Mouse (Mus musculus) lung, embryonic 14.5 days (tissue): Measurements from ENCODE around the gene Sirt4. TPM values are rescaled to one million over a fixed set of nuclear protein-coding genes. Genes with fewer than 3 reads are reported as not detected.

ENCODE experiments used
- ATAC-seq: fragments of 200-750 bp; cut with Nextera tagmentation; 2 replicates; pipeline ENCODE4 v1.8.0; 2017; ENCODE audit warnings: mild to moderate bottlenecking, moderate TSS enrichment, moderate library complexity; ENCODE audit not compliant: insufficient read depth
- DNase-seq: peaks from one replicate; pipeline ENCODE4 v3.0.0-alpha.2; 2015
- H3K27ac ChIP-seq: fragments of 300-500 bp; sonication (generic); 2 replicates; pipeline ENCODE4 v1.5.1; 2014; ENCODE audit warnings: low read depth, mild to moderate bottlenecking, moderate library complexity
- H3K27me3 ChIP-seq: fragments of 300-500 bp; sonication (generic); 2 replicates; pipeline ENCODE4 v1.6.1; 2014; ENCODE audit warnings: low read length, control low read depth; ENCODE audit not compliant: insufficient read depth
- H3K36me3 ChIP-seq: fragments of 300-500 bp; sonication (generic); 2 replicates; pipeline ENCODE4 v1.6.1; 2014; ENCODE audit warnings: control low read depth; ENCODE audit not compliant: insufficient read depth
- H3K4me1 ChIP-seq: fragments of 300-500 bp; sonication (generic); 2 replicates; pipeline ENCODE4 v1.6.1; 2014; ENCODE audit warnings: antibody characterized with exemption, control low read depth; ENCODE audit not compliant: insufficient read depth
- H3K4me2 ChIP-seq: fragments of 300-500 bp; sonication (generic); 2 replicates; pipeline ENCODE4 v1.6.1; 2014; ENCODE audit warnings: mild to moderate bottlenecking
- H3K4me3 ChIP-seq: fragments of 300-500 bp; sonication (generic); 2 replicates; pipeline ENCODE4 v1.5.1; 2014; ENCODE audit warnings: low read depth, low read length
- H3K9ac ChIP-seq: fragments of 300-500 bp; sonication (generic); 2 replicates; pipeline ENCODE4 v1.6.1; 2014
- H3K9me3 ChIP-seq: fragments of 300-500 bp; sonication (generic); 2 replicates; pipeline ENCODE4 v1.6.1; 2016; ENCODE audit warnings: low read depth, low read length, control low read depth
- CTCF ChIP-seq: IDR thresholded peaks from 2 replicates; pipeline ENCODE4 v1.5.1; 2016; ENCODE audit warnings: antibody characterized with exemption, low read depth
- whole genome bisulfite sequencing: fragments of 180-500 bp; shearing (Covaris S2); extraction: QIAGEN DNeasy Blood & Tissue Kit; methylation state at CpG from one replicate; pipeline ENCODE4 v1.1.7; 2014; 5-methylcytosine and 5-hydroxymethylcytosine counted together
- polyA plus RNA-seq: library from polyadenylated mRNA; unstranded; fragments of >200 nt; fragmentation: Nextera tagmentation; extraction: Ambion mirVana; gene quantifications from 2 replicates; pipeline ENCODE4 v1.2.1, GENCODE M21; 2014

Gene Sirt4
- 22.8 and 23.9 TPM in 2 replicates for polyA plus RNA-seq

DNA sequence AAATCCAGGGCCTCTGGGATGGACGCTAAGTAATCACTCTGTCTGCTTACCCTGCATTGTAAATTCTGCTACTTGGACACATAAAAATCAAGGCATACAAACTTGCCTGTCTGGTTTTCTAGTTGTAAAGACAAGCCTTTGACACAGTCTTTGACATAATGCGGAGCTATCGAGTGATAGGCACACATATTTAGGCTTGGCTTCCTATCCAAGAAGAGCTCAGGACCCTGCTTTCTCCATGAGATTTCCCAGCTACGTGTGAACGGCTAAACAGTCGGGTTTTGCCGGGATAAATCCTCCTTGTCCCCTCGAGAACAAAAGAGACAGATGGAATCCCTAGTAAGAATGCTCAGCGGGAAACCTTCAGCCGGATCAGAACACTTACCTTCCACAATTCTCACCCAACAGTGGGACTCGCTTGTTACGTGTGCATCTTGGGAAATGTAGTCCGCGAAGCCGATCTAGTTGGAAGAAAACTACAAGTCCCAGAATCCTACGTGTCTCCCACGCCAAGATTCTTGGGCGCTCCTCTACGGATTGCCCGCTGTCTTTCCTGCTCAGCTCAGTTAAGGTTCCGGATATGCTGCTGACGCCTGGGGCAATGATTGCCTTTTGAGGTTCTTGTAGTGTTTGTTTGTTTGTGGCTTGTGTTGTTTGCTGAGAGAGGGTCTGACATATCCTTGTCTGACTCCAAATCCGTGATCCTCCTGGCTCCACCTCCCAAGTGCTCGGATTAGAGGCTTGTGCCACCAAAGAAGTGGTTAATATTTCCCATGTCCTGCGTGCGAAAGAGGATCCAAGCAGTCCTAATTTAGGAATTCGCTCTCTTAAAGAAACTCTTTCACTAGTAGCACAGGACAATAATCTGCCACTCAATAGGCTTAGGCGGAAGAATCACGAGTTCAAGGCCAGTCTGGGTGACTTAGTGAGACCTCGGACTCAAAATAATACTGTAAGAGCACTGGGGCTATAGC is at the start of gene Sirt4:
Gene Sirt4 (minus strand): TSS at position 779 of the 974 bp plus-strand sequence.
- ATAC-seq: peak; percentile 87
- Histone ChIP-seq H3K36me3 (peaks cover 5% of the 10 kb centered on the region), H3K27me3 (no peaks in the 10 kb centered on the region), H3K4me2 (peak within 1 kb of the TSS; percentile 63), H3K4me3 (peak within 1 kb of the TSS; percentile 39), H3K27ac (peak within 1 kb of the TSS; percentile 58), H3K9ac (peak within 1 kb of the TSS; percentile 45), H3K9me3 (no peaks in the 10 kb centered on the region), H3K4me1 (no peaks in the 10 kb centered on the region)
- 6% methylated on average over 30 of the region's 30 CpGs for WGBS
- DNase-seq: peak; percentile 99
- TF ChIP-seq CTCF: no peak

DNA sequence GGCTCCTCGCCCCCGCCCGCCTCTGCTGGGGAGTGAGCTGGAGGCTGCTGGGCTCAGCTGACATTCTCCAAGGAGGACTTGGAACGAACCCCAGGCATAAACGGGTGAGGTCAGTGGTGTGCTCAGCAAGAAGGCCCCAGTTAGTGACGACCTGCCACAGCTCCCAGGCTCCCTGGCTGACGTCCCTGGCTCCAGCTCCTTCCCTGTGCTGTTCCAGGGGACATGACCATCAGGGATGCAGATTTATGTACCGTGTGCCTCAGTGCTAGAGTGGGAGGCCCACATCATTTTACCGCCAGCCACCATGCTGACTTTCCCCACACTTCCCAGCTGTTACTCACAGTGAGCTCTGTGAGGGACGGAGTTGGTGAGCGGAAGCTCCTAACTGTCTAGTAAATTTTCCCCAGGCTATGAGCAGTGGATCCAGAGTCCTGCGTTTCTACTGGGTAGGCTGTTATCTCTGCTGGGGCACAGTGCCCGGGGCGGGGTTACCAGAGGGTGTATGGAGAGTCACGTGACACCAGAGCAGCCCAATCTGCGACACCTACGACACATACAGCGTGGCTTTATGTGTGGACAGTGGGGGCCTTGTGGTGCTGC is 47.2 kb upstream of the Sirt4 start:
- ATAC-seq: peak; percentile 75

DNA sequence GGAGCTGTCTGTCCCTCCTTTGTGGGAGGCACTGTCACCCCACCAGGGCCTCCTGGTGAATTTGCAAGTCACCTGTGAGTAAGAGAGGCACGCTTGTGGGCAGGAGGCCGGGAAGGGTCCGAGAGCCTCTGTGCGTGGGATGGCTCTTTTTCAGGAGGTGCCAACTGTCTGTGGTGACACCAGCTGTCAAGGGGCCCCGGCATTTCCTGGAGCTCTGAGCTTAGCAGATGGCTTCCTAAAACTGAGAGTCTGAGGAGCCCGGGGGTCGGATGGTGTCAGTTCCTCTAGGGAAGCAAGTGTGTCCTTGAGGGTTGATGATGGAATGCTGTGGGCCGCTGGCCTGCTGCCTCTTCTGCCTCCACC is 45.9 kb upstream of the Sirt4 start:
- H3K9ac ChIP-seq: no peak overlapping the region

More for the DNA sequence above, 47.2 kb upstream of the Sirt4 start:
- Histone ChIP-seq H3K27ac (peak overlapping the region; percentile 91), H3K4me2 (peak overlapping the region; percentile 36), H3K36me3 (no peaks in the 10 kb centered on the region), H3K9me3 (no peaks in the 10 kb centered on the region), H3K9ac (peak overlapping the region; percentile 25; the same call in 1 of the 2 replicates), H3K4me3 (peak overlapping the region; percentile 10; the same call in 1 of the 2 replicates), H3K27me3 (no peaks in the 10 kb centered on the region), H3K4me1 (peaks cover 67% of the 10 kb centered on the region)
- 16% methylated on average over 18 of the region's 18 CpGs for WGBS
- no peak for TF ChIP-seq CTCF
- DNase-seq: peak; percentile 88

DNA sequence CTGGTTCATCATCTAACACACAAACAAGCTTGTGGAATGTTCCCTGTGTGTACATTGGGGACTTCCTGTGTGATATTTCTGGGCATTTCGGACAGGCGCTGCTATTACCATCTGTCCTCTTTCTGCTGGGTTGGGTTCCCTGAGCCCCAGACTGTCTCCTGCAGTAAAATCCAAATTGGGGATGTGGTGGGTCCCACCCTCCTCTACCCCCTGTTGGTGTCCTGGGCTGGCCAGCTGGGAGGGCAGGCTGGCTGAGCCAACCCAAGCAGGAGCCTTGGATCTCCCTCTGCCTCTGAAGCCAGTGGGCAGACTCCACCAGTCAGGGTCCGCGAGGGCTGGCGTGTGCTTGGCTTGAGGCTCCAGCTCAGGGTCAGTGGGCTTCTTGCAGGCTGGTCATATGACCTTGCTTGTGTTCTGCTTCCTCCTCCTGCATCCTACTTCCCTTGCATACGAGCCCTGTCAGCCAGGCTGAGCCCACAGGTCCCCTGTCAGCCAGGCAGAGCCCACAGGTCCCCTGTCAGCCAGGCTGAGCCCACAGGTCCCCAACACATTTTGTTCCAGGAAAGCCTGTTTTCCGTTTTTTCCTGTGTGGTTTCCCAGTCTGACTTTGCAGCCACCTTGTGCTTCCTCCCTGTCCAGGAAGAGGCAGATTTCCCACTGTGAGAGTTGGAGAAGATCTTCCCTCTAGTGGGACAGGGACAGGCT is 45.4 kb upstream of the Sirt4 start:
- Histone ChIP-seq H3K4me3 (no peak overlapping the region), H3K27me3 (no peaks in the 10 kb centered on the region), H3K9me3 (no peaks in the 10 kb centered on the region), H3K4me1 (peaks cover 59% of the 10 kb centered on the region), H3K27ac (peak overlapping the region; percentile 91), H3K36me3 (no peaks in the 10 kb centered on the region), H3K9ac (no peak overlapping the region), H3K4me2 (peak overlapping the region; percentile 42)
- TF ChIP-seq CTCF: no peak
- DNase-seq (peak; percentile 75), ATAC-seq (no peak)
- WGBS: 24% methylated on average over 7 of the region's 7 CpGs

More for the DNA sequence above, 45.9 kb upstream of the Sirt4 start:
- H3K4me2 ChIP-seq: peak overlapping the region; percentile 42; the same call in 1 of the 2 replicates
- no peaks in the 10 kb centered on the region for H3K27me3 ChIP-seq
- H3K36me3 ChIP-seq: no peaks in the 10 kb centered on the region
- no peak for TF ChIP-seq CTCF
- H3K9me3 ChIP-seq: no peaks in the 10 kb centered on the region
- H3K4me3 ChIP-seq: no peak overlapping the region
- H3K27ac ChIP-seq: peak overlapping the region; percentile 91
- peak; percentile 65 for DNase-seq
- peaks cover 64% of the 10 kb centered on the region for H3K4me1 ChIP-seq
- no peak for ATAC-seq
- 25% methylated on average over 8 of the region's 8 CpGs for WGBS

DNA sequence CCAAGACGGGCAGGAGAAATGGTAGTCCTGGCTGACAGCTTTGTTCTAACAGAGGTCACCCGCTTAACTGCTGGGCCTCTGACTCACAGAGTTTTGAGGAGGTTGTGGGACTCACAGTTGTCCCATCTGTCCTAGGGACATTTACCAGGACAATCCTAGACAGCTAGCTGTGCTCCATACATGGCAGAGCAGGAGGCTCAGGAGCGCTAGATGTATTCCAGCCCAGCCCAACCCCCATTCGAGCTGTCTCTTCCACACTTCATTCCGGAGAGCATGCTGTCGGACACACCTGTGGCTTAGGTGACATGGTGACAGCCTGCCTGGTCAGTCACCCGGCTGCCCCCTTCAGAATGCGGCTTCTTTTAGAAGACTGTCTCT is 44.8 kb upstream of the Sirt4 start:
- ATAC-seq (no peak), DNase-seq (no peak)
- Histone ChIP-seq H3K27me3 (no peaks in the 10 kb centered on the region), H3K27ac (peak overlapping the region; percentile 91), H3K9me3 (no peaks in the 10 kb centered on the region), H3K36me3 (no peaks in the 10 kb centered on the region), H3K4me3 (no peak overlapping the region), H3K9ac (no peak overlapping the region), H3K4me2 (peak overlapping the region; percentile 42), H3K4me1 (peaks cover 58% of the 10 kb centered on the region)
- 20% methylated on average over 8 of the region's 8 CpGs for WGBS
- TF ChIP-seq CTCF: no peak

DNA sequence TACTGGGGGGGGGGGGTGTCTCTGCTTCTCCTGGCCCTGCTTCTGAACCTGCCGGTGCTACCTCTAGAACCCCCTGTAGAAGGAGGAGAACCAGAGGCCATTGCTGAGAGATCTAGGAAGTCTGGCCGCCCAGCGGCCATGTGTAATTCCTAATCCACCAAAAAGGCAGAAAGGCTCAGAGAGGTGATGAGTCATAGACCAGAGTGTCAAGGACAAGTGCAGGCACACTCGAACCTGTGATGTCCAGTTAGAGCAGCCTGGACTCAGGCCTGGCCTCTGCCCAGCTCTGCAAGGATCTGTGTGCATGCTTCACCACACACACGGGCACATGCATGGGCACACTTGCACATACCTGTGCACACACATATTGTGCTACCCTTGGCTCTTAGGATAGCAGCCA is 43.6 kb upstream of the Sirt4 start:
- DNase-seq (no peak), ATAC-seq (no peak)
- no peak overlapping the region for H3K4me2 ChIP-seq
- no peaks in the 10 kb centered on the region for H3K36me3 ChIP-seq
- H3K27me3 ChIP-seq: no peaks in the 10 kb centered on the region
- 80% methylated on average over 5 of the region's 5 CpGs for WGBS
- no peak overlapping the region for H3K4me3 ChIP-seq
- TF ChIP-seq CTCF: no peak
- peaks cover 65% of the 10 kb centered on the region for H3K4me1 ChIP-seq
- H3K27ac ChIP-seq: no peak overlapping the region
- H3K9ac ChIP-seq: no peak overlapping the region
- no peaks in the 10 kb centered on the region for H3K9me3 ChIP-seq
